Mouse (Mus musculus) WW6 (cell line): ENCODE measurements at regions not wholly inside any gene's neighbourhood (a gene's known extent, or its start where the extent isn't known, plus 50 kb on each side); places are given as distances from the start of the nearest gene placed in this dataset.

ENCODE experiments used
- DNase-seq: peaks from one replicate; pipeline ENCODE4 v3.0.0-alpha.2; 2013; ENCODE audit warnings: low read depth, low spot score

DNA sequence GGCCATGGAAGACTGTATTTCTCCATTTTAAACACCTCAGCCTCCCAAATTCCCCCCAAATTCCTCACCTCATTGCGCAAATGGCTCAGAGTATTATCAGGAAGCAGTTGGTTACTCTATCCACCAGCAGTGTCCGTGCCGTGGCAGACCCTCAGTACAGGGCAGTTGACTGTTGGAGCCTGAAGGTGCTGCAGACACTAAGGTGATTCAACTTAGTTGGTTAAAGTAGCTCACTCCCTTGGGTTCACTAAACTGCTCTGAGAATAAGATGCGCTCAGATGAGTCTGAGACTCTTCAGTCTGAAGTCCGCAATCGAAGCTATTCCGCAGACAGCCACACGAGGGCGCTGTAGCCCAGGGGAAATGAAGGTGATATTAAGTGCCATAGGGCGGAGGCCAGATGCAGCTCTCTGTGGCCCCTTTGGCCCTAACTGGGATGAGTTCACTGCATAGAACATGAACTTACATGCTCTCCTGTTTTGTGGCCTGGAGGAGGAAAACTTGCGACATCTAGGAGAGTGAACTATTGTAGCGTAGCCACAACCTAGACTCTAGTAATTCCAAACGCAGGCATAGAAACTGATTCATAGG is 62.9 kb downstream of the Amer3 start:
- DNase-seq: peak; percentile 42

GRCm38 (mm10) chr1:34653963-34654644 is 74.6 kb downstream of the Amer3 start:
- no peak for DNase-seq

DNA sequence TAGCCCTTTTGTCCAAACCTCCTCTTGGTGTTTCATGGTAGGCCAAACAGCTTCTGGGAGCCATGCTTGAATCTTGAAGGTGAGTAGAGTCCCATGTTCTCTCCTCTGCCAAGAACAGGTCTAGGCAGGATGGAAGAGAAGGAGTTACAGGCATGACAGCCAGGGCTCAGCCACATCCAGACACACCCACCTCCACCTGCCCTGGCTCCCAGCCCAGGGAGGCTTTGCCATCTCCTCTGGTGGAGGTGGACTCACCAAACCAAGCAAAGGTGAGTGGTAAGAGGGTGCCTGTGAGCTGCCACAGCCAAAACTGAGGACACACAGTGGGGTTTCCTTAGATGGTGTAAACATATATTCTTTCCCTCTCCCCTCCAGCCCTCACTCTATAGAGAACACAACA is 78.0 kb downstream of the Amer3 start:
- no peak for DNase-seq

DNA sequence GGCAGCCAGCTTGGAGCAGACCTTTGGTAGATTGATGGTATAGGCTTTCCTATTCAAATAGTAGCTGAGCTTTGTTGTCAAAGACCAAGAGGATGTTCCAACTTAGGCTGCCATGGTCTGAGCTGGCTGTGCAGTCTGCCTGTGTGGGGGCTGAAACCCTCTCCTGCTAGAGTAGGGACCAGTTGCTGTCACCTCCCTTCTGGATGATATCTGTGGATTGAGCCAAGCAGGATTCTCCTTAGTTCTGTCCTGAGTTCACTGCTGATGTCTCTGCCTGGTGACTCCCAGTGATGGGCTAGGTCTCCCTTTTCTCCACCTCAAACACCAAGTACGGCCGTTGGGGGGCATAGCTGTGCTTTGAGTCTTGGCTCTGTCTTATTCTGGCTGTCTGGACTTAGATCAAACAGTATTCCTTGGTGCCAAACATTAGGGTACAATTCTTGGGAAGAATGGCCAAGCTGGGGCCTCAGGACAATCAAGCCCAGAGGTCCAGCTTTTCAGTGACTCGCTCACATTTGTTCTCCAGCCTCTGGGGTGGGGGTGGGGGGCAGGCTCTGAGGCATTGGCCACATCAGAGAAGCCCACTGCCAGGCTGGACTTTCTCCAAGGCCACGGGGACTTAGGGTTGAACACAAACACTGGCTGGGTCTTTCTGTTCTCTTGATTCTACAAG is 84.6 kb downstream of the Amer3 start:
- no peak for DNase-seq

DNA sequence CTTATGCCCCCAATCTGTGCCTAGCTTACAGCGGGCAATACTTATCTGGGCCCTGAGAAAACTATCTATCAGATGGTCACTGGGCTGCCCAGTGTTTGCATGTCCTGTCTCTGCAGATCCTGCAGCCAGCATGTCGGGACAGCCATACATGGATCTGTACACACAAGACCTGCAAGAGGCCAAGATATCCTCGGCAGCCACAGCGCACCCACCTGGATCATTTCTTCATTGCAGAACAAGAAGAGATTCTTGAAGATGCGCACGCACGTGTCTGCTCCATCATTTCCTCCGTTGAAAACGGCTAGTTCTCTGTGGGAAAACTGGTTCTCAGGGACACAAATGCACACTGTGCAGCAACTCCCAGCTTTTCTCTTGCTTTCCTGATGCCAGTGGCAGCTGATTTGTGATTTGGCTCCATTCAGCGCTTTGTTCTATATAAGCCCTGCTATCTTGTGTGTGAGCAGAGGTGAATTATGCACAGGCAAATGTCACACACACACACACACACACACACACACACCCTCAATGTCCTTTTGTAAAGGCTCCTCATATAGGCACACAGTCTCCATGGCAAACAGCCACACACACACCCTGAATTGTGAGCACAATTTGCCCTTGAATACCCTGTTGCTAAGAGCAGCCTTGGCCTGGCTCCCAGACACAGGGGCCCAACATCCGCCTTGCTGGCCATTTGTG is 85.5 kb downstream of the Amer3 start:
- no peak for DNase-seq

DNA sequence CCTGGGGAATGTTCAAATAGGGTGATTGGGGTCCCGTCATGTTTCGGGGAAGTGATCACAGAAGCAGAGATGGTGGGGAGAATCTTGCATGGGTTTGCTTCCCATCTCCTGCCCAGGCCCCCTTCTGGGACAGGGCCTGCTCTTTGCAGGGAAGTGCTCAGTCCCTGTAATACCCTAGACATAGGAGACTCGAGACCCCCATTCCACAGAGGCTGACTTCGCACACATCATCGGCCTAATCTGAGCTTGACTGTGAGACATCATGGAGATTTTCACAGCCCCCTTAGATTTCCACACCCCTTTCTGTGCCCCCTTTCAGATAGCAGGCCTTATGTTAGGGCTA is 86.0 kb downstream of the Amer3 start:
- no peak for DNase-seq

- DNase-seq: no peak
Observed at GRCm38 (mm10) chr1:34666226-34666662, 86.8 kb downstream of the Amer3 start.

- no peak for DNase-seq
Observed at GRCm38 (mm10) chr1:34677105-34677741, 97.8 kb downstream of the Amer3 start.

GRCm38 (mm10) chr1:34677832-34678733 is 98.6 kb downstream of the Amer3 start:
- no peak for DNase-seq

GRCm38 (mm10) chr1:34678734-34679068 is 99.2 kb downstream of the Amer3 start:
- no peak for DNase-seq

DNA sequence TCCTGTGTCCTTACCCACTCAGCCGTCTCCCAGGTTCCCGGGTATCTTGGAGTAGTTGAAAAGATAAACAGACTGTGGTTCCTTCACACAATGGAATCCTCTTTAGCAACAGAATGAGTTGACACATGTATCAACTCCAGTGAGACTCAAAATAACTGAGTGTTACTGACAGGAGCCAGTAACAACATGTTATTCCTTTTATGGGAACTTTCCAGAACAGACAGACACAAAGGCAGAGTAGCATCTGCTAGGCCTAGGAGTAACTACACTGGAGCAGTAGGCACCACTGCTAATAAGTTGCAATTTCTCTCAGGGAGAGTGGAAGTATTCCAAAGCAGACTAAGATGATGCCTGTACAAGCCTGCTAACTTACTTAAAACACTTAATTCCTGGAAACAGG is 107.1 kb downstream of the Amer3 start:
- DNase-seq: no peak

GRCm38 (mm10) chr1:34696533-34696932 is 117.1 kb downstream of the Amer3 start:
- DNase-seq: no peak

- peak; percentile 33 for DNase-seq
Observed at GRCm38 (mm10) chr1:34700237-34701030, 121.0 kb downstream of the Amer3 start.

- no peak for DNase-seq
Observed at GRCm38 (mm10) chr1:34701436-34701835, 122.0 kb downstream of the Amer3 start.

- DNase-seq: no peak
Observed at GRCm38 (mm10) chr1:34709089-34709488, 129.6 kb downstream of the Amer3 start.

DNA sequence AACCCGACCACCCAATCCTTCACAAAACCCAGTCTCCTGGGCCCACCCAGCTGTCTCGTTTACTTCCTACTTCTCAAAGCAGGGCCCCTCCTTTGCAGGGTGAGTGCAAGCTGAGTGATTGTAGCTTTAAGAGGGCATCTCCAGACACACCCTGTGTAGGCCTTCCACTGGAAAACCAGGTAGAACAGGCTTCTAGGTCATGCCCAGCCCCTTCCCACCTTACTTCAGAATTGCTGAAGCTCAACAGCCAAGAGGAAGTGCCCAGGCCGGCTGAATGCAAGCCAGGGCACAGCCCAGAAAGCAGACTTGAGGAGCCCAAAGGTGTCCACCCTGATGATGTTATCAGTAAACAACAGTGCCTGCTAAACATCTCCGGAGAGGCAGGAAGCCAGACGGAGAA is 120.2 kb downstream of the Fam168b start:
- DNase-seq: no peak

DNA sequence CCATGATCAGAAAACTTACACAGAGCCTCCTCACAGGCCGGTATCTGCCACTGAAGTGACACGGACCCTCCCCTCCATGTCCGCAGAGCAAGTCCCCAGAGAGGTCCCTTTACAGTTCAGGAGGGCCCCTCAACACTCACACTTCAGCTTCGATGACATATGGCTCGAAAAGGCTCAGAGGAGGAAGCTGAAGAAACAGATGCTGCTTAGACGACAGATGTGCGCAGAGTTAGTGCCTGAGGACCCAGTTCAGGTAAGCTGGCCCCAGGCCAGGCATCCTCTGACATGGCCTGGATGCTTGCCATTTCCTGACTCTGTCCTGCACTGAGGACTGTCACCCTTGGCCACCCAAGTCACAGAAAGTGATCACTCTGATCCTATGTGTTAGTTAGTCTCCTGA is 110.7 kb downstream of the Fam168b start:
- no peak for DNase-seq

DNA sequence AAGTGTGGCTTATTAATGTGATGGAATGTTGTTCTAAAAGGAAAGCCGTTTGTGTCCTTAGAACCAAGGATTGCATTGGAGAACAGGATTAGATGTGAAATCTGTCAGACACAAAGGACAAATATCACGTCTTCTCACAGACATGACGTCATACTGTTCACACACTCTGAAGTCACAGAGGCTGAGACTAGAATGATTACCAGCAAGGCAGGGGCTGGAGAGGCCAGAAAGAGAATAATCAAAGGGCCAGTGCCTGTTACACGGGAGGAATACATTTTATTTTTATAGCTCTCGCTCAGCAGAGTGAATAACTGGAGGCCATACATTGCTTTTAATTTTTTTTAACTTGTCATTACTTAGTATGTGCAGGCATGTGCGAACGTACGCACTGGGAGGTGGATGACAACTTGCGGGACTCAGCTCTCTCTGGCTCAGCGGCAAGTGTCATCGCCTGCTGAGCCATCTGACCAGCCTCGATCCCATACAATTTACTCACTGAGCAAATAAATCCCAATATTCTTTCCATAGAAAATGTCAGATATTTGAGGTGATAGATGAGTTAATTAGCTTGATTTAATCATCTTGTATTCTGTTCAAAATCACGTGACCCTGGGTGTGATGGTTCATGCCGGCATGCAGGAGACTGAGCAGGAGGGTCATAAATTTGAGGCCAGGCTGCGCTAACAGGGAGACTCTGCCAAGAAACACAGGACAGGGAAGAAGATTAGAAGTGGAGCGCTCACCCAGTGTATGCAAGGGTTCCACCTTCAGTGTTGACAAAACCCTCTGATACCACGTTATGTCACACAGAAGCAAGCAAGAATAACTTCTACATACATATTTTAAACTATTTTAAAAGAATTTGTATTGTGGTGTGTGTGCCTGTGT is 109.6 kb downstream of the Fam168b start:
- DNase-seq: no peak

GRCm38 (mm10) chr1:34738386-34739067 is 104.3 kb downstream of the Fam168b start:
- DNase-seq: no peak
